Mouse (Mus musculus): Measurements from ENCODE around the gene Ccdc191.
A peak's percentile ranks its signal among the peaks of the same experiment; 100 is the strongest.

The Ccdc191 gene

DNA sequence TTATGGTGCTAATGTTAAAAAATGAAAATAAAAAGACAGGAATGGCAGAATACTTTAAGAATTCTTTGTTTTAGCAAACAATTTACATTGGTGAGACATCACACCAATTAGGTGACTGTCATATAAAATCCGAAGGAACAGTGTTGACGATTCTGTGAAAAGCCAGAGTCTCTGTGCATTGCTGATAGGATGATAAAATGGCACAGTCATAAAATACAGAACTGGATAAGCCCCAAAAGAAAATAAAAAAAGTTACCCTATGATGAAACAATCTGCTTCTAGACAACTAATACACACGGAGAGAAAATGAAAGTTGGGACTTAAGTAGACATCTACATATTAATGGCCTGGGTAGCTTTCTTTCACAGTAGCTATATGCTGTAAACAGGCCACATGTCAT lies 105.0 kb downstream of the Ccdc191 start:
- DNase-seq: no peak

DNA sequence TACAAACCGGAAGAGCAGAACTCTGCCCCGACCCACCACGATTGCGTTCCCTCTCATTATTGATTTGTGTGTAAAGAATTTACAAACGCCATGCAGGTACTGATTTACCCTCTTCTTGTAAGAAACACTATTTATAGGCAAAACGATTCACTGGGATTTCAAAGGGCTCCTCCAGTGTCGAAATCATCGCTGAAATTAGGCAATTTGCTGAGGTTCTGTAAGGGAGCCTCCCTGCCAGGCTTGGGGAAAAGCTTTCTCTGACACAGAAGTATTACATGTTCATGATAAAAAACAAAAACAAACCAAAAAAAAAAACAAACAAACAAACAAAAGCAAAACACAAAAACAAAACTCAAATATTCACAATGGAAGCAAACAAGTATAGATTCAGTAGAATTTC lies 109.5 kb downstream of the Ccdc191 start:
- no peak for DNase-seq

DNA sequence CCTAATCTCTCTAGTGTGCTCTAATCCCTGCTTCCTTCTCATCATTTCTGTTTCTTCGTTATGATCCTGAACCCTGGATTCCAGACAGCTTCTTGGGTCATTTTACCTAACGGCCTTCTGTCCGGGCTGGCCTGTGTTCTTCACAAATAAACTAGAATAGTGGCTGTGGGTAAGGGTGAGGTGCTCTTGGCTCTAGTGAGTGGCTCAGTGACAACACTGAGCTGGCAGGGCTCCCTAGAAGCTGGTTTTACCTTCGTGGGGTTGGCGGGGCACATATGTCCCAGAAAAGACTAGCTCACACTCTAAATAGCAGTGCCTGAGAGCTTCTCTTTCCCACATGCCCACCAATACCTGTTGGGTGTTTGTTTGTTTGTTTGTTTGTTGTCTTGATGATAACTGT lies 109.9 kb downstream of the Ccdc191 start:
- DNase-seq: peak; percentile 14

DNA sequence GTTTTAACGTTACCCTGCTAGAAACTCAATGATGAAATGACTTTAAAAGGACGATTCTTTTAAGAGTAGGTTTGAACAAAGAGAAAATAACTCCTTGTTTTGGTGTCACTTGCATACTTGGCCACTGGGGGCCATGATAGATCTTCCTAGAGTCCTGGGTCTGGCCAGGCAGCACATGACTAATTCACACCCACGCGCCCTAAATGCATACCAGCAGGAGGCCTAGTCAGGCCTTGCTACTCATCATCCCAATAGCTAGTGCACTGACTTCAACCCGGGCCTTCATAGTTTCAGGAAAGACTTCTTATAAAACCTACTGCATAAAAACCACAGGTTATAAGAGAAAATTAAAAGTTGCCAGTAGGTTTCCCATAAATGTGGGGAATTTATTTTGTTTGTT lies 112.5 kb downstream of the Ccdc191 start:
- DNase-seq: no peak

DNA sequence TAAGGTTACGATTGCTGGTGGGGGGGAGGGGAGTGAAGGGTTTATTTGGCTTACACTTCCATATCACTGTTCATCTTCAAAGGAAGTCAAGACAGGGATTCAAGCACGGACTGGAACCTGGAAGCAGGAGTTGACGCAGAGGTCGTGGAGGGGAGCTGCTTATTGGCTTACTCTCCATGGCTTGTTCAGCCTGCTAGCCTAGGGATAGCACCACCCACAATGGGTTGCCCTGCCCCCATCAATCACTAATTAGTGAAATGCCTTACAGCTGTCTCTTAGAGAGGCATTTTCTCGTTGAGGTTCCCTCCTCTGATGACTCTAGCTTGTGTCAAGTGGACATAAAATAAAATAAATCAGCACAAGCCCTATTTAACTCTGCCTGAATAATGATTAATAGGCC lies 121.4 kb downstream of the Ccdc191 start:
- no peak for DNase-seq

Measured in cerebellum, adult 9-10 months (tissue).